Mouse (Mus musculus) skeletal muscle tissue, adult 2 months (tissue): Measurements from ENCODE around the gene Rreb1.

Experiments
- DNase-seq: peaks from one replicate; pipeline ENCODE4 v3.0.0-alpha.2; 2012; ENCODE audit warnings: low read depth, low spot score

The Rreb1 gene

GRCm38 (mm10) chr13:37912591-37913467 lies 134.6 kb downstream of the Rreb1 start:
- no peak for DNase-seq

GRCm38 (mm10) chr13:37913963-37914362 lies 135.8 kb downstream of the Rreb1 start:
- no peak for DNase-seq

DNA sequence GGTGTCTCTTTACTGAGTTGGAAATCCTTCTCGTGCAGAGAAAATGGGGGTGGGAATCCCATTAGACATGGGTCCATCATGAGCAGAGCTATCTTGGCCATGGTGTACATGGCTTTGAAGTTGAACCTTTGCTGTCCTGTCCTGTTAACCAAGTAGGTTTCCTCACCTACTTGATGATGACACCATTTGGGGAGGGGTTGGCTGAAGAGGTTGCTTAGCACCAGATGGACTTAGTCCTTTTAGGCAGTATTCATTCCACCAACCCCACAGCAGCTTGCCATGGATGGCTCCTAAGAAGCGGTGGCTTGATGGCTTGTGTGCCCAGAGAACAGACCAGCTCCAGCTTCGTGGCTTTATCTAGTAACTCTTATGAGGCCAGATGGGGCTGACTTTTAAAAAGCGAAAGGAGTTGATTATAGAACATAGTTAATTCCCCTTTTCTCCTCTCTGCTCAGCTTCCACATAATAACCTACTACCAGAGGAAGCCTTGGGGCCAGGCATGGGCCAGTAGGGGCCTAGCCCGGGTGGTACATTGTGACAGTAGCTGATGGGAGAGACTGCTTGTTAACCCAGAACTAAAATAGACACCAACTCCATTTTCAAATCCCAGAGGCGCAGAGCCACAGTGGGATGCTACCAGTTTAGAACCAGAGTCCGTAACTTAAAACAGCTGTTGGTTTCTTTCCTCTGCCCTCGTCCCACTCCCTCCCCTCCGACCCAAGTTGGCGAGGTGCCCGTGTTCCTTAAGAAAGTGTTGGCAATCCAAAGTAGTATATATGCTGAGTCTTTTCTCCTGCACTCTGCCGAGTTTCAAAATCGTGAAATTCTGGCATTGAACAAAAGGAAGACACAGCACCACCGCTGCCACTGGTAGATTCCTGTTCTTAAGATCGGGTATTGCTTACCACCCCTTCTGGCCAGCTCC lies 140.4 kb downstream of the Rreb1 start:
- no peak for DNase-seq

- DNase-seq: no peak
These were observed 141.6 kb downstream of the Rreb1 start for GRCm38 (mm10) chr13:37919711-37920277.

DNA sequence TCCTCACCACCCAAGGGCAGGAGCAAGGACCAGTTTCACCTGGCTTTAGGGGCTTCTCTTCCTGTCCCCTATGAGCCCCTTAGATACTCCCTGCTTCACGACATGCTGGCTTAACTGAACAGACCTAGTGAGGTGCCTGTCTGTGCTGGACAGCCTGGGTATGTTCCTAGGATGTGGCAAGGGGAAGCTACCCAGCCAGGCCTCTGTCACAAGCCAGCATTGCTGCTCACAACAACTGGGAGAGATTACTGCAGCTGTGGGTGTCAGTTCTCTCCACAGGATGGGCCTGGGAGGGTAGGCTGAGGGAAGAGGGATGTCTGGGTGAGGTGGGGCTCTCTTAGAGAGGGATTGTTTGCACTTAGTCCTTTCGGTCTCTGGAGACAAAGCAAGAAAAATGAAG lies 142.5 kb downstream of the Rreb1 start:
- peak; percentile 63 for DNase-seq

GRCm38 (mm10) chr13:37923091-37923490 lies 144.9 kb downstream of the Rreb1 start:
- no peak for DNase-seq

GRCm38 (mm10) chr13:37923643-37924460 lies 145.7 kb downstream of the Rreb1 start:
- DNase-seq: no peak

DNA sequence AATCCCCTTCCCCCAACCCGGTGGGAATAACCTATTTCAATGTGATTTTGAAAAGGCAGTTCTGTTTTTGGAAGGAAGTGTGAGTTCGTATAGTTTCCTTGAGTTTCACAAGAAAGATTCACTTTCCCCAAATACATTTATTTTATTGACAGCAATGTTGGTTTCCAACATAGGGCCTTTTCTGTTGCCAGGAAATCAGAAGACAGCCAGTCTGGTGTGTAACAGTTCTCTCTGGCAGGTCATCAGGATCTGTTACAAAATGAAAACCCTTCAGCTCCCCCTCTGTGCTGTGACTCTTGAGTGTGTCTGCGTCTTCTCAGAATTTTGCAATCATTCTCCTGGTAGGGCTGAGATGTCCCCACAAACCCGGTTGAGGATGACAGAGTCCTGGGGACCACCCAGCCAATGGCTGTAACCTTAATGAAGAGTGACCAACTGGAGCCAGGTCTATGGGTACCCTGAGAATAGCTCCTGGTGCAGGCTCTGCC lies 146.3 kb downstream of the Rreb1 start:
- DNase-seq: no peak

GRCm38 (mm10) chr13:37926394-37926793 lies 148.2 kb downstream of the Rreb1 start:
- DNase-seq: peak; percentile 71

DNA sequence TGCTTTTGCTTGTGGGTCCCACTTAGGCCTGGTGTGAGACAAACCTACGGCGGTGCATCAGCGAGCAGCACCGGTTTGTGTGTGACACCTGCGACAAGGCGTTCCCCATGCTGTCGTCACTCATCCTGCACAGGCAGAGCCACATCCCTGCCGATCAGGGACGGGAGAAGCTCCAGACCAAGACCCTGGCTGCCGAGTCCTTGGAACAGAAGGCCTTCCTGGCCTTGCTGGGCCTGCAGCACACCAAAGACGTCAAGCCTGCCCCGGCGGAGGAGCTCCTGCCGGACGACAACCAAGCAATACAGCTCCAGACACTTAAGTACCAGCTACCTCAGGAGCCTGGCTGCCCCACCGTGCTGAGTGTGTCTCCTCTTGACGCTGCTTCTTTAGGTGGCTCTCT lies 151.3 kb downstream of the Rreb1 start:
- no peak for DNase-seq

DNA sequence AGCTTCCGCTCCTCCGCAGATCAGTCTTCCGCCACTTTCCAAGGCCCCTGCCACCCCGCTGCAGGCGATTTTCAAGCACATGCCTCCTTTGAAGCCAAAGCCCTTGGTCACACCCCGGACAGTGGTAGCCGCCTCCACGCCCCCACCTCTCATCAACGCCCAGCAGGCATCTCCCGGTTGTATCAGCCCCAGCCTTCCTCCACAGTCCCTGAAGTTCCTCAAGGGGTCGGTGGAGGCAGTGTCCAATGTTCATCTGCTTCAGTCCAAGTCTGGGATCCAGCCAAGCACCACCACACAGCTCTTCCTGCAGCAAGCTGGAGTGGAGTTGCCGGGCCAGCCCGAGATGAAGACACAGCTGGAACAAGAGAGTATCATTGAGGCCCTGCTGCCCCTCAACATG lies 151.9 kb downstream of the Rreb1 start:
- DNase-seq: no peak

DNA sequence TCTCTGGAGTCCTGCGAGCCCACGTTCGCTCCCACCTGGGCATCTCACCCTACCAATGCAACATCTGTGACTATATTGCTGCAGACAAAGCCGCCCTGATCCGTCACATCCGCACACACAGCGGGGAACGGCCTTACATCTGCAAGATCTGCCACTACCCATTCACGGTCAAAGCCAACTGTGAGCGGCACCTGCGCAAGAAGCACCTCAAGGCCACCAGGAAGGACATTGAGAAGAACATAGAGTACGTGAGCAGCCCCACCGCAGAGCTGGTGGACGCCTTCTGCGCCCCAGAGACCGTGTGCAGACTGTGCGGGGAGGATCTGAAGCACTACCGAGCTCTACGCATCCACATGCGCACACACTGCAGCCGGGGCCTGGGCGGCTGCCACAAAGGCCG lies 152.4 kb downstream of the Rreb1 start:
- DNase-seq: no peak

DNA sequence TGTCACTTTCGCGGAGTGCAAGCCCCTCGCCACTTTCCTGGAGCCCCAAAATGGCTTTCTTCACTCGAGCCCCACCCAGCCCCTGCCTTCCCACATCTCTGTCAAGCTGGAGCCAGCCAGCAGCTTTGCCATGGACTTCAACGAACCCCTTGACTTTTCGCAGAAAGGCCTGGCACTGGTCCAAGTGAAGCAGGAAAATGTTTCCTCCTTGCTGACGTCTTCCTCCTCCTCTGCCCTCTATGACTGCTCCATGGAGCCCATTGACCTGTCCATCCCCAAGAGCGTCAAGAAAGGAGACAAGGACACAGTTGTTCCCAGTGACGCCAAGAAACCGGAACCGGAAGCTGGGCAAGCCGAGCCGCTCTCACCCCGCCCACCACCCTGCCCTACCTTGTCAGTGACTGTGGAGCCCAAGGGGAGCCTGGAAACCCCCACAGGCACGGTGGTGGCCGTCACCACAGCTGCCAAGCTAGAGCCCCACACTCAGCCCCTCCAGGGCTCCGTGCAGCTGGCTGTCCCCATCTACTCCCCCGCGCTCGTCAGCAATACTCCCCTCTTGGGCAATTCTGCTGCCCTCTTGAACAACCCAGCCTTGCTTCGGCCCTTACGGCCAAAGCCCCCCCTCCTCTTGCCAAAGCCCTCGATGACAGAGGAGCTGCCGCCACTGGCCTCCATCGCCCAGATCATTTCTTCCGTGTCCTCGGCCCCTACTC lies 153.2 kb downstream of the Rreb1 start:
- DNase-seq: no peak

DNA sequence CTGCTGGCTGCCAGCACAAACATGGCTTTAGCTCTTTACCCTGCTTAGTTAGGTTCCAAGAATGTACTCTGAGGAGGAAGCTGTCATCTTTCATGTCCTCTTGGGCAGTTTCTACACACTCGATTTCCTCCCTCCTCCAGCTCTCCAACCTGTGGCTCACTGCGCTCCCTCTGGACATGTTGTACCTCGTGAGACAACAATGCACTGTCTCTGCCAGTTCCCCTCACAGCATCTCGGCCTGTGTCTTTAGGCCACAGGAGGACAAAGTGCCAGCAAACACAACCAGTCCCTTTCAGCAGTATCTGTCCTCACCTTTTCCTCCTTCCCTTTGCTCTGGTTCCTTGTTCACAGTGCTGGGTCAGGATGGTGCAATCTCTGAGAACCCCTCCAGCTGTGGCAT lies 155.9 kb downstream of the Rreb1 start:
- DNase-seq: no peak

GRCm38 (mm10) chr13:37934920-37935319 lies 156.7 kb downstream of the Rreb1 start:
- DNase-seq: no peak

GRCm38 (mm10) chr13:37936351-37936750 lies 158.2 kb downstream of the Rreb1 start:
- no peak for DNase-seq

DNA sequence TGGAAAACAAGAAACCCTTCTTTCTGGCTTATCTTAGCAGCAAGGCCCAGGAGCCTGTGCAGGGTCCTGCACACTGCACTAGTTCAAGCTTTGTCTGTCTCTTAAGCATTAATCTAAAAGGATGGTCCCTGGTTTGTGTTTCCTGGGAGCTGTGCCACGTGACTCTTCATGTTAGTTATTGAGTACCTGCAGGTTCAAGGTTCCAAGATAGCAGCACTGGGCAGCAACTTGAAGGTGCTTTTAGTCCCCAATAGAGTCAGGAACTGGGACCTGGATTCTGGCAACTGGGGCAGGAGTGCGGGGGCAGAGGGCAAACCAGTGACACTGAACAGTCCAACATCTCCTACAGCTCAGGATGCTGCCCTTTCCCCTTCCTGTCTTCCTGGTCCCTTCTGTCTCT lies 162.0 kb downstream of the Rreb1 start:
- DNase-seq: no peak

- no peak for DNase-seq
These were observed 162.4 kb downstream of the Rreb1 start for GRCm38 (mm10) chr13:37940649-37941048.

DNA sequence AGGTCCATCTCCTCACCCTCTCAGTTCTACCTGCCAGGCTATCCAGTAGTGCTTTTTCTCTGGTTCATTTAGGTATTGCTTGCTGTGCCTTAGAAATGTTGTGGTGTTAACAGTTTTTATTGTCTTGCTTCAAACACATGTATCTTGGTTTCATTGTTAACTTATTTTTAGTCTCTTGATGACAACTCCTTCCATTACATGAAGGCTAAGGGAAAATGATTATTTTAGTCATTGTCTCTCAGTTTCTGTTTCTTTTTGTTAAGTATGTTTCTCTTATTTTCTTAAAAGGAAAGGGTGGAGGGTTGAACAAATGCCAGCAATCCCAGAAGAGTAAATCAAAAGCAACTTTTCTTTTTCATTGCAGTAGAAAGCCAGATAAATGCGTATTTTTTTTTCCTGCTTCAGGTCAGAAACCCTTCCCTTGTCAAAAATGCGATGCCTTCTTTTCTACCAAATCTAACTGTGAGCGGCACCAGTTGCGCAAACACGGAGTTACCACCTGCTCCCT lies 163.0 kb downstream of the Rreb1 start:
- DNase-seq: no peak
